Mouse (Mus musculus): ENCODE measurements around the gene Pde4a.
A peak's percentile ranks its signal among the peaks of the same experiment; 100 is the strongest.
"Not testable (repeated sequence)": the region's sequence is repeated elsewhere in the genome, so short reads cannot be mapped to it uniquely, and the experiment has no call there.

Pde4a gene

GRCm38 (mm10) chr9:21183905-21184413 is 18.4 kb downstream of the Pde4a start:
- DNase-seq = peak; percentile 78

GRCm38 (mm10) chr9:21184733-21185132 is 19.2 kb downstream of the Pde4a start:
- peak; percentile 78 for DNase-seq

GRCm38 (mm10) chr9:21185436-21185835 is 19.9 kb downstream of the Pde4a start:
- peak; percentile 29 for DNase-seq

- no peak for DNase-seq
Observed at GRCm38 (mm10) chr9:21189905-21190304, 24.4 kb downstream of the Pde4a start.

- DNase-seq = no peak
Observed at GRCm38 (mm10) chr9:21190670-21191069, 25.2 kb downstream of the Pde4a start.

GRCm38 (mm10) chr9:21193786-21194185 is 28.3 kb downstream of the Pde4a start:
- no peak for DNase-seq

GRCm38 (mm10) chr9:21194787-21195493 is 29.4 kb downstream of the Pde4a start:
- DNase-seq = no peak

GRCm38 (mm10) chr9:21195736-21196505 is 30.4 kb downstream of the Pde4a start:
- DNase-seq = not testable (repeated sequence)

GRCm38 (mm10) chr9:21196521-21197433 is 31.3 kb downstream of the Pde4a start:
- DNase-seq = no peak

- DNase-seq = no peak
Observed at GRCm38 (mm10) chr9:21197981-21198380, 32.5 kb downstream of the Pde4a start.

- no peak for DNase-seq
Observed at GRCm38 (mm10) chr9:21198960-21199359, 33.4 kb downstream of the Pde4a start.

- DNase-seq = no peak
Observed at GRCm38 (mm10) chr9:21204156-21204527, 38.6 kb downstream of the Pde4a start.

GRCm38 (mm10) chr9:21204528-21205272 is 39.2 kb downstream of the Pde4a start:
- DNase-seq = peak; percentile 78

GRCm38 (mm10) chr9:21206848-21207247 is 41.3 kb downstream of the Pde4a start:
- no peak for DNase-seq

GRCm38 (mm10) chr9:21208626-21209025 is 43.1 kb downstream of the Pde4a start:
- no peak for DNase-seq

- no peak for DNase-seq
Observed at GRCm38 (mm10) chr9:21210821-21211220, 45.3 kb downstream of the Pde4a start.

- no peak for DNase-seq
Observed at GRCm38 (mm10) chr9:21211624-21212023, 46.1 kb downstream of the Pde4a start.

- peak; percentile 45 for DNase-seq
Observed at GRCm38 (mm10) chr9:21213617-21214190, 48.2 kb downstream of the Pde4a start.

GRCm38 (mm10) chr9:21216050-21216841 is 50.7 kb downstream of the Pde4a start:
- peak; percentile 42 for DNase-seq

- peak; percentile 39 for DNase-seq
Observed at GRCm38 (mm10) chr9:21219820-21220219, 54.3 kb downstream of the Pde4a start.

Measured in kidney, postnatal 10 days (tissue).